Mouse (Mus musculus) E14TG2a.4 (cell line): ENCODE results near the gene Olfr1280.

Experiments
- H3K27me3 ChIP-seq: 2 replicates; pipeline ENCODE4 v1.6.1; 2014; ENCODE audit warnings: low read length, control low read depth; ENCODE audit not compliant: insufficient read depth
- H3K36me3 ChIP-seq: 2 replicates; pipeline ENCODE4 v1.6.1; 2014; ENCODE audit warnings: low read length, control low read depth; ENCODE audit not compliant: insufficient read depth
- H3K4me1 ChIP-seq: replicated peaks from 2 replicates; pipeline ENCODE4 v1.6.1; 2014; ENCODE audit warnings: low read depth, low read length, control low read depth
- H3K4me3 ChIP-seq: replicated peaks from 2 replicates; pipeline ENCODE4 v1.5.1; 2014; ENCODE audit warnings: mild to moderate bottlenecking, low read length
- H3K9me3 ChIP-seq: 2 replicates; pipeline ENCODE4 v1.6.1; 2014; ENCODE audit warnings: low read length, control low read depth
- CTCF ChIP-seq: conservative IDR thresholded peaks from 2 replicates; pipeline ENCODE4 v1.5.1; 2014; ENCODE audit warnings: low read length
- NANOG ChIP-seq: IDR thresholded peaks from 2 replicates; pipeline ENCODE4 v1.6.1; 2014; ENCODE audit warnings: borderline replicate concordance, low read length, mixed read lengths
- POU5F1 ChIP-seq: IDR thresholded peaks from 2 replicates; pipeline ENCODE4 v1.6.1; 2014; ENCODE audit warnings: low read length, borderline replicate concordance

Gene Olfr1280

DNA sequence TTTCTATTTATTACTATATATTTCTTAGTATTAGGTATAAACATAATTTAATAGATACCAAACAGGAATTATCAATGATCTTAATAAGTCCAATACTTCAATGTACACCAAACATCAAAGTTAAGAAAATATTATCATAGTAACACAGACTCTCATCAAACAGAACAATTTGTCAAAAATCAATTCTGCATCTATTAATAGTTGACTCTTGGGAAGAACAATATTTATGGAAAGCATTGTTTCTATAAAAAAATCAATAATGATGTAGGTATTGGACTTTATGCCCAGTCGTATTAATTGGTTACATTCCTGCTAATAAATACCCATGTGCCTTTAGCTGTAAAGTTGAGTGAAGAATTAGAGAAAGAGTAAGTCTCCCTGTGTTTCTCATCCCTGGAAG is 61.4 kb downstream of the Olfr1280 start, which contains the start of gene Olfr1284:
TSS of gene Olfr1284 (plus strand) at position 301 of the 400 bp plus-strand sequence.
- H3K9me3 ChIP-seq: no peaks in the 10 kb centered on the region
- H3K36me3 ChIP-seq: no peaks in the 10 kb centered on the region
- H3K27me3 ChIP-seq: no peaks in the 10 kb centered on the region
- no peak within 1 kb of the TSS for H3K4me3 ChIP-seq
- no peak for TF ChIP-seq CTCF
- no peak for TF ChIP-seq NANOG
- no peak for TF ChIP-seq POU5F1
- H3K4me1 ChIP-seq: no peaks in the 10 kb centered on the region
